Mouse (Mus musculus) forebrain, embryonic 14.5 days (tissue): Measurements from ENCODE around the gene Phf12. TPM values are rescaled to one million over a fixed set of nuclear protein-coding genes. Genes with fewer than 3 reads are reported as not detected.
"Not testable (repeated sequence)": the region's sequence is repeated elsewhere in the genome, so short reads cannot be mapped to it uniquely, and the experiment has no call there.

Experiments used
- ATAC-seq: fragments of 200-750 bp; cut with Nextera tagmentation; 2 replicates; pipeline ENCODE4 v1.8.0; 2017; ENCODE audit warnings: mild to moderate bottlenecking, moderate library complexity
- DNase-seq: peaks from one replicate; pipeline ENCODE4 v3.0.0-alpha.2; 2015; ENCODE audit warnings: low spot score
- H3K27ac ChIP-seq: fragments of 300-500 bp; sonication (generic); 2 replicates; pipeline ENCODE4 v1.5.1; 2014; ENCODE audit warnings: low read depth, mild to moderate bottlenecking, control low read depth, low read length, moderate library complexity
- H3K27me3 ChIP-seq: fragments of 300-500 bp; sonication (generic); replicated peaks from 2 replicates; pipeline ENCODE4 v1.6.1; 2014; ENCODE audit warnings: low read length, control low read depth, mixed read lengths; ENCODE audit not compliant: control insufficient read depth, insufficient read depth
- H3K36me3 ChIP-seq: fragments of 300-500 bp; sonication (generic); 2 replicates; pipeline ENCODE4 v1.6.1; 2014; ENCODE audit warnings: low read length, control low read depth; ENCODE audit not compliant: control insufficient read depth, insufficient read depth
- H3K4me1 ChIP-seq: fragments of 300-500 bp; sonication (generic); 2 replicates; pipeline ENCODE4 v1.6.1; 2014; ENCODE audit warnings: antibody characterized with exemption, low read length, control low read depth; ENCODE audit not compliant: control insufficient read depth, insufficient read depth
- H3K4me2 ChIP-seq: fragments of 300-500 bp; sonication (generic); 2 replicates; pipeline ENCODE4 v1.6.1; 2014; ENCODE audit warnings: mild to moderate bottlenecking, control low read depth, low read length
- H3K4me3 ChIP-seq: fragments of 300-500 bp; sonication (generic); 2 replicates; pipeline ENCODE4 v1.5.1; 2014; ENCODE audit warnings: low read depth, low read length, control low read depth
- H3K9ac ChIP-seq: fragments of 300-500 bp; sonication (generic); 2 replicates; pipeline ENCODE4 v1.6.1; 2014; ENCODE audit warnings: mild to moderate bottlenecking, low read length, control low read depth, moderate library complexity
- H3K9me3 ChIP-seq: fragments of 300-500 bp; sonication (generic); replicated peaks from 2 replicates; pipeline ENCODE4 v1.6.1; 2016; ENCODE audit warnings: low read length, control low read depth, mixed read lengths; ENCODE audit not compliant: control insufficient read depth
- WGBS: fragments of 180-500 bp; shearing (Covaris S2); extraction: QIAGEN DNeasy Blood & Tissue Kit; methylation state at CpG from one replicate; pipeline ENCODE4 v1.1.7; 2014; 5-methylcytosine and 5-hydroxymethylcytosine counted together
- polyA plus RNA-seq: library from polyadenylated mRNA; unstranded; fragments of >200 nt; fragmentation: Nextera tagmentation; extraction: Ambion mirVana; gene quantifications from 2 replicates; pipeline ENCODE4 v1.2.1, GENCODE M21; 2014

Phf12 gene
- polyA plus RNA-seq, 1 experiment from 2014 or later, result 16.5 TPM

- Histone ChIP-seq H3K27ac (peak overlapping the region; percentile 93; the same call in 1 of the 2 replicates), H3K27me3 (no peaks in the 10 kb centered on the region), H3K4me3 (peak overlapping the region; percentile 72), H3K9me3 (no peaks in the 10 kb centered on the region), H3K9ac (peak overlapping the region; percentile 84), H3K4me2 (peak overlapping the region; percentile 89), H3K4me1 (peaks cover 11% of the 10 kb centered on the region; the same call in 1 of the 2 replicates), H3K36me3 (peaks cover 34% of the 10 kb centered on the region)
- ATAC-seq (no peak), DNase-seq (peak; percentile 45)
- 2% methylated on average over 5 of the region's 5 CpGs for WGBS
These were observed 50.2 kb downstream of the Phf12 start for GRCm38 (mm10) chr11:78032809-78033195.

GRCm38 (mm10) chr11:78033931-78034617 is 51.5 kb downstream of the Phf12 start:
- H3K4me1 ChIP-seq, result peaks cover 15% of the 10 kb centered on the region

GRCm38 (mm10) chr11:78036791-78037190 is 54.2 kb downstream of the Phf12 start:
- ATAC-seq (no peak), DNase-seq (no peak)
- Histone ChIP-seq H3K36me3 (peaks cover 11% of the 10 kb centered on the region; the same call in 1 of the 2 replicates), H3K4me1 (peaks cover 14% of the 10 kb centered on the region), H3K4me3 (no peak overlapping the region), H3K9me3 (no peaks in the 10 kb centered on the region), H3K27ac (no peak overlapping the region), H3K9ac (no peak overlapping the region), H3K27me3 (no peaks in the 10 kb centered on the region), H3K4me2 (no peak overlapping the region)
- 82% methylated on average over 10 of the region's 10 CpGs for WGBS

More at GRCm38 (mm10) chr11:78033931-78034617, 51.5 kb downstream of the Phf12 start:
- no peak overlapping the region for H3K27ac ChIP-seq
- no peaks in the 10 kb centered on the region for H3K9me3 ChIP-seq
- no peak overlapping the region for H3K9ac ChIP-seq
- no peaks in the 10 kb centered on the region for H3K27me3 ChIP-seq
- H3K36me3 ChIP-seq, result peaks cover 21% of the 10 kb centered on the region
- no peak overlapping the region for H3K4me3 ChIP-seq
- WGBS, result 93% methylated on average over 23 of the region's 23 CpGs
- ATAC-seq, result no peak
- no peak for DNase-seq
- H3K4me2 ChIP-seq, result no peak overlapping the region

- H3K36me3 ChIP-seq, result peaks cover 11% of the 10 kb centered on the region; the same call in 1 of the 2 replicates
- DNase-seq (peak; percentile 78), ATAC-seq (peak; percentile 92)
- H3K27me3 ChIP-seq, result no peaks in the 10 kb centered on the region
- WGBS, result 2% methylated on average over 52 of the region's 55 CpGs
- H3K4me3 ChIP-seq, result peak within 1 kb of the TSS; percentile 92
- peak within 1 kb of the TSS; percentile 80 for H3K27ac ChIP-seq
- peaks cover 11% of the 10 kb centered on the region for H3K4me1 ChIP-seq
- H3K9me3 ChIP-seq, result no peaks in the 10 kb centered on the region
- peak within 1 kb of the TSS; percentile 82 for H3K4me2 ChIP-seq
- H3K9ac ChIP-seq, result peak within 1 kb of the TSS; percentile 95
These were observed 55.5 kb downstream of the Phf12 start, which contains the start of gene Flot2 for GRCm38 (mm10) chr11:78037831-78038752. Flot2 (plus strand) TSS chr11:78037931.

GRCm38 (mm10) chr11:78040878-78041277 is 58.3 kb downstream of the Phf12 start:
- Histone ChIP-seq H3K4me1 (peaks cover 9% of the 10 kb centered on the region), H3K9me3 (no peaks in the 10 kb centered on the region)

GRCm38 (mm10) chr11:78042290-78042870 is 59.8 kb downstream of the Phf12 start:
- H3K4me2 ChIP-seq, H3K27ac ChIP-seq, H3K4me1 ChIP-seq, H3K36me3 ChIP-seq, H3K9ac ChIP-seq, H3K27me3 ChIP-seq, H3K4me3 ChIP-seq, ATAC-seq, H3K9me3 ChIP-seq, DNase-seq: not testable (repeated sequence)
- 92% methylated on average over 4 of the region's 4 CpGs for WGBS

More at GRCm38 (mm10) chr11:78040878-78041277, 58.3 kb downstream of the Phf12 start:
- Histone ChIP-seq H3K36me3 (peaks cover 5% of the 10 kb centered on the region; the same call in 1 of the 2 replicates), H3K9ac (no peak overlapping the region), H3K4me2 (no peak overlapping the region), H3K27me3 (no peaks in the 10 kb centered on the region), H3K27ac (no peak overlapping the region), H3K4me3 (no peak overlapping the region)
- DNase-seq, result peak; percentile 14
- 58% methylated on average over 2 of the region's 2 CpGs for WGBS
- ATAC-seq, result no peak

- Histone ChIP-seq H3K4me2 (no peak overlapping the region), H3K27ac (no peak overlapping the region), H3K4me1 (no peaks in the 10 kb centered on the region), H3K9me3 (no peaks in the 10 kb centered on the region), H3K9ac (no peak overlapping the region), H3K27me3 (no peaks in the 10 kb centered on the region), H3K4me3 (no peak overlapping the region), H3K36me3 (peaks cover 3% of the 10 kb centered on the region; the same call in 1 of the 2 replicates)
- ATAC-seq (no peak), DNase-seq (peak; percentile 41)
- WGBS, result 78% methylated on average over 5 of the region's 5 CpGs
These were observed 62.3 kb downstream of the Phf12 start for GRCm38 (mm10) chr11:78044758-78045251.

GRCm38 (mm10) chr11:78048637-78049036 is 66.1 kb downstream of the Phf12 start:
- H3K9ac ChIP-seq, H3K4me3 ChIP-seq, H3K9me3 ChIP-seq, H3K4me2 ChIP-seq, H3K27me3 ChIP-seq, ATAC-seq, H3K4me1 ChIP-seq, H3K27ac ChIP-seq, DNase-seq: not testable (repeated sequence)
- WGBS, result 95% methylated on average over 4 of the region's 4 CpGs
- H3K36me3 ChIP-seq, result peaks cover 30% of the 10 kb centered on the region
